Mouse (Mus musculus): Measurements from ENCODE around the gene Msmp.
"Not testable (repeated sequence)": the region's sequence is repeated elsewhere in the genome, so short reads cannot be mapped to it uniquely, and the experiment has no call there.

Gene Msmp

GRCm38 (mm10) chr4:43560976-43561375 is 23.3 kb downstream of the Msmp start:
- no peak for DNase-seq

GRCm38 (mm10) chr4:43560243-43560611 is 24.1 kb downstream of the Msmp start:
- no peak for DNase-seq

GRCm38 (mm10) chr4:43559519-43560242 is 24.6 kb downstream of the Msmp start:
- no peak for DNase-seq

- DNase-seq, result no peak
These were observed 25.5 kb downstream of the Msmp start for GRCm38 (mm10) chr4:43558631-43559356.

- DNase-seq, result no peak
These were observed 26.2 kb downstream of the Msmp start for GRCm38 (mm10) chr4:43558028-43558630.

- DNase-seq, result no peak
These were observed 28.4 kb downstream of the Msmp start for GRCm38 (mm10) chr4:43555926-43556325.

GRCm38 (mm10) chr4:43553891-43554290 is 30.4 kb downstream of the Msmp start:
- DNase-seq, result no peak

GRCm38 (mm10) chr4:43552437-43552836 is 31.9 kb downstream of the Msmp start:
- no peak for DNase-seq

GRCm38 (mm10) chr4:43551854-43552253 is 32.4 kb downstream of the Msmp start:
- not testable (repeated sequence) for DNase-seq

GRCm38 (mm10) chr4:43549055-43549454 is 35.2 kb downstream of the Msmp start:
- no peak for DNase-seq

GRCm38 (mm10) chr4:43547160-43547559 is 37.1 kb downstream of the Msmp start:
- DNase-seq, result no peak

- no peak for DNase-seq
These were observed 37.8 kb downstream of the Msmp start for GRCm38 (mm10) chr4:43546375-43547047.

- no peak for DNase-seq
These were observed 42.2 kb downstream of the Msmp start for GRCm38 (mm10) chr4:43542044-43542443.

- DNase-seq, result no peak
These were observed 48.3 kb downstream of the Msmp start for GRCm38 (mm10) chr4:43536031-43536430.

- no peak for DNase-seq
These were observed 48.7 kb downstream of the Msmp start for GRCm38 (mm10) chr4:43535628-43536027.

- no peak for DNase-seq
These were observed 51.0 kb downstream of the Msmp start for GRCm38 (mm10) chr4:43533270-43533669.

Measured in cerebellum, adult 9-10 months (tissue).